ENCODE assay signal across 22 mouse cellular contexts in genomic region chr2:165583518-165583917, GRCm38 (mm10). TPM values are rescaled to one million over a fixed set of nuclear protein-coding genes. Genes with fewer than 3 reads are reported as not detected.
DNase-seq lines count a peak whose midpoint lies in the region; ATAC-seq and TF ChIP-seq lines count a peak whose summit lies in the region.
"Had no signal": no experiment of that assay in that cellular context is flagged by ENCODE, and none has a peak within 500 bp of the region (broad histone marks: within the 10 kb centered on the region; RNA-seq: fewer than 3 reads in every experiment).

No protein-coding gene starts in this region.

- peak overlapping the region; percentile 55; the same call in 1 of the 2 replicates for H3K27ac ChIP-seq in midbrain, embryonic 10.5 days (replicated peaks)
- no peak overlapping the region for H3K27ac ChIP-seq in midbrain, embryonic 13.5 days
- H3K27ac ChIP-seq in stomach, postnatal 0 days (replicated peaks): no peak overlapping the region
- H3K27ac ChIP-seq: embryonic facial prominence, embryonic 15.5 days; intestine, embryonic 15.5 days; limb, embryonic 15.5 days; liver, embryonic 15.5 days; macrophage; neural tube, embryonic 13.5 days had no signal

- H3K4me3 ChIP-seq in midbrain, embryonic 10.5 days: no peak overlapping the region
- no peak overlapping the region for H3K4me3 ChIP-seq in midbrain, embryonic 13.5 days (replicated peaks)
- no peak overlapping the region for H3K4me3 ChIP-seq in stomach, postnatal 0 days (ENCODE audit: low read depth, low read length)
- H3K4me3 ChIP-seq: embryonic facial prominence, embryonic 15.5 days; intestine, embryonic 15.5 days; limb, embryonic 15.5 days; liver, embryonic 15.5 days; neural tube, embryonic 13.5 days had no signal

- H3K9ac ChIP-seq in midbrain, embryonic 13.5 days (replicated peaks): no peak overlapping the region
- no peak overlapping the region for H3K9ac ChIP-seq in stomach, postnatal 0 days (ENCODE audit: low read length)
- H3K9ac ChIP-seq: embryonic facial prominence, embryonic 15.5 days; intestine, embryonic 15.5 days; limb, embryonic 15.5 days; liver, embryonic 15.5 days; neural tube, embryonic 13.5 days had no signal

- intact Hi-C loops in gastrocnemius, postnatal 14 days (cut with DNase I; ENCODE audit: low total_unique reads): no loop called here

- TF ChIP-seq CTCF in stomach, postnatal 0 days (IDR thresholded peaks at IDR 0.05; ENCODE audit: low read depth): no peak

- no peak for ATAC-seq in midbrain, embryonic 13.5 days
- no peak for ATAC-seq in stomach, postnatal 0 days (ENCODE audit: low FRiP score, low TSS enrichment)
- ATAC-seq: intestine, embryonic 15.5 days; Patski had no signal

- no peaks in the 10 kb centered on the region for H3K36me3 ChIP-seq in midbrain, embryonic 10.5 days
- H3K36me3 ChIP-seq in midbrain, embryonic 13.5 days: no peaks in the 10 kb centered on the region
- no peaks in the 10 kb centered on the region for H3K36me3 ChIP-seq in stomach, postnatal 0 days (ENCODE audit: control insufficient read depth, insufficient read depth, low read length)
- H3K36me3 ChIP-seq: embryonic facial prominence, embryonic 15.5 days; intestine, embryonic 15.5 days; limb, embryonic 15.5 days; liver, embryonic 15.5 days; neural tube, embryonic 13.5 days had no signal

- 0 out of 2 replicates have a peak, but pooled peaks cover 3% of the 10 kb centered on the region for H3K4me1 ChIP-seq in midbrain, embryonic 10.5 days
- H3K4me1 ChIP-seq in midbrain, embryonic 13.5 days (replicated peaks): no peaks in the 10 kb centered on the region
- no peaks in the 10 kb centered on the region for H3K4me1 ChIP-seq in stomach, postnatal 0 days (replicated peaks; ENCODE audit: control insufficient read depth, insufficient read depth)
- H3K4me1 ChIP-seq: embryonic facial prominence, embryonic 15.5 days; intestine, embryonic 15.5 days; liver, embryonic 15.5 days had no signal

- TF ChIP-seq EP300 in stomach, postnatal 0 days (optimal IDR thresholded peaks at IDR 0.05): no peak

- no peak overlapping the region for H3K4me2 ChIP-seq in midbrain, embryonic 13.5 days (replicated peaks)
- no peak overlapping the region for H3K4me2 ChIP-seq in stomach, postnatal 0 days (replicated peaks; ENCODE audit: low read depth)
- H3K4me2 ChIP-seq: embryonic facial prominence, embryonic 15.5 days; intestine, embryonic 15.5 days; limb, embryonic 15.5 days; liver, embryonic 15.5 days; midbrain, embryonic 11.5 days; neural tube, embryonic 13.5 days had no signal

- peak; percentile 62 to 72 for DNase-seq in cerebellum, postnatal 10 days
- no peak for DNase-seq in cerebellum, adult 11 months
- peak; percentile 16 for DNase-seq in gastrocnemius, postnatal 14 days
- DNase-seq in gastrocnemius, postnatal 25 days: no peak
- no peak for DNase-seq in midbrain, embryonic 10.5 days (ENCODE audit: low spot score)
- peak; percentile 12 for DNase-seq in stomach, postnatal 0 days (ENCODE audit: low spot score)
- DNase-seq in left cerebral cortex, adult 8-10 months (ENCODE audit: low spot score in 2 of 2): no peak
- DNase-seq: adrenal gland, adult 8-10 months; cerebellum, adult 11-12 months; heart, adult 18-20 months; heart, postnatal 36 days; kidney, adult 9 months; thymus, postnatal 4 days had no signal

- no peaks in the 10 kb centered on the region for H3K9me3 ChIP-seq in midbrain, embryonic 10.5 days (replicated peaks)
- no peaks in the 10 kb centered on the region for H3K9me3 ChIP-seq in midbrain, embryonic 13.5 days
- no peaks in the 10 kb centered on the region for H3K9me3 ChIP-seq in stomach, postnatal 0 days (ENCODE audit: control insufficient read depth, low read length)
- H3K9me3 ChIP-seq: embryonic facial prominence, embryonic 15.5 days; intestine, embryonic 15.5 days; limb, embryonic 15.5 days; liver, embryonic 15.5 days; neural tube, embryonic 13.5 days had no signal

- H3K27me3 ChIP-seq in midbrain, embryonic 10.5 days (ENCODE audit: low read depth, poor library complexity, severe bottlenecking): no peaks in the 10 kb centered on the region
- H3K27me3 ChIP-seq in midbrain, embryonic 13.5 days: no peaks in the 10 kb centered on the region
- no peaks in the 10 kb centered on the region for H3K27me3 ChIP-seq in stomach, postnatal 0 days (ENCODE audit: control insufficient read depth, insufficient read depth, low read length)
- H3K27me3 ChIP-seq: embryonic facial prominence, embryonic 15.5 days; intestine, embryonic 15.5 days; limb, embryonic 15.5 days; liver, embryonic 15.5 days; neural tube, embryonic 13.5 days; Patski had no signal

- 77% methylated on average over 4 of the region's 4 CpGs for WGBS in midbrain, embryonic 10.5 days
- WGBS in midbrain, embryonic 13.5 days: 87% methylated on average over 4 of the region's 4 CpGs
- 65% methylated on average over 4 of the region's 4 CpGs for WGBS in stomach, postnatal 0 days

RNA-seq across cellular contexts. Expression of gene Eya2, which starts 11.3 kb away (rescaled TPM):
- 1 to 10 TPM; 3.7 to 5.1 TPM for total RNA-seq in gastrocnemius, postnatal 14 days (2021)
- 1 to 10 TPM; 1.3 to 3.8 TPM for total RNA-seq in gastrocnemius, postnatal 25 days (2021)
- 9.6 and 14.2 TPM in 2 replicates for polyA plus RNA-seq in midbrain, embryonic 10.5 days (2016; fragmentation: Nextera tagmentation; extraction: Ambion mirVana)
- 4.4 TPM in 2 replicates for polyA plus RNA-seq in midbrain, embryonic 13.5 days (2015; fragmentation: Nextera tagmentation; extraction: Ambion mirVana)
- 15.5 and 21.6 TPM in 2 replicates for polyA plus RNA-seq in stomach, postnatal 0 days (2015; fragmentation: Nextera tagmentation; extraction: Ambion mirVana)
- 1 to 10 TPM; 2.8 to 3.9 (median 3.5) TPM for total RNA-seq in left cerebral cortex, adult 8-10 months (2022)
- polyA plus RNA-seq: liver, embryonic 15.5 days; macrophage had no signal

Comparison
In these comparisons a context has a peak if more than half of its experiments do, and no peak if none do; other contexts are left out.
1. DNase-seq: peak in cerebellum, postnatal 10 days (2 of 2), gastrocnemius, postnatal 14 days (single experiment) and stomach, postnatal 0 days (single experiment); none in cerebellum, adult 11 months (single experiment), gastrocnemius, postnatal 25 days (single experiment), midbrain, embryonic 10.5 days (single experiment) and left cerebral cortex, adult 8-10 months (0 of 2).